Mouse (Mus musculus) thymus, postnatal 10 days (tissue): ENCODE data around the gene Gm2022.
"Not testable (repeated sequence)": the region's sequence is repeated elsewhere in the genome, so short reads cannot be mapped to it uniquely, and the experiment has no call there.

Experiments used
- DNase-seq, 2 experiments: peaks; one replicate each; pipeline ENCODE4 v3.0.0; 2021; ENCODE audit warnings: low spot score in 2 of 2

Gm2022 gene

DNA sequence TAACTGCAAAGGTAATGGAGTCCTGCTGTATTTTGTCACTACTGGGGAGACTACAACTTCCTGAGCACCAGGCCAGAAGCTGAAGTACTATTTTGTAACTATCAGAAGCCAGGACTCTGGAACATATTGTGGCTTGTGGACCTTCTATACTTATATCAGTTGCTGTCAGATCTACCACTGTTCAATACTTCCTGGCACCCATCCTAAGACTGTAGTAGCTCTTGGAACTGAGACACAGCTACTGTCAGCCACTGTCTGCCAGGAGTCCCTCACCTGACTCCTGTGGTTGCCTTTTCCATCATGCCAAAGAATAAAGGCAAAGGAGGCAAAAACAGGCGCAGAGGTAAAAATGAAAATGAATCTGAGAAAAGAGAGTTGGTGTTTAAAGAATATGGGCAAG, at the start of gene Gm2022:
Gene Gm2022 (plus strand): TSS at position 301 of the 400 bp plus-strand sequence.
- not testable (repeated sequence) for DNase-seq

DNA sequence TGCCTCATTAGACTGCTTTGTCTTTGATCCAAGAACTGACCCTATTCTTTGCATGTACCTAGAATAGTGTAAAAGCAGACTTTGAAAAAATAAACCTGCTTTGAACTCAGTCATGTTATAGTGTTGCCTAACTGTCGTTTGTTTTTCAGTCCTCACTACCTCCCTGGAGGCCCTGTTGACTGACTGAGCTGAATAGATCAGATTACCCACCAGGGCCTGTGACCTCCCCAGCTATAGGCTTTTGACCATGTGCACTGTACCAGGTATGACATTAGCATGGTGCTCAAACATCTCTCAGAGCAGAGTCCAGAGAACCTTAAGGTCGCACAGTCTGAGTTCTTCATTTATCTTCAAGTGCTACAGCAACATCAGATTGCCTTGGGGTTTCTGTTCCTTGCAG, 44.5 kb upstream of the Gm2022 start:
- DNase-seq = not testable (repeated sequence)

DNA sequence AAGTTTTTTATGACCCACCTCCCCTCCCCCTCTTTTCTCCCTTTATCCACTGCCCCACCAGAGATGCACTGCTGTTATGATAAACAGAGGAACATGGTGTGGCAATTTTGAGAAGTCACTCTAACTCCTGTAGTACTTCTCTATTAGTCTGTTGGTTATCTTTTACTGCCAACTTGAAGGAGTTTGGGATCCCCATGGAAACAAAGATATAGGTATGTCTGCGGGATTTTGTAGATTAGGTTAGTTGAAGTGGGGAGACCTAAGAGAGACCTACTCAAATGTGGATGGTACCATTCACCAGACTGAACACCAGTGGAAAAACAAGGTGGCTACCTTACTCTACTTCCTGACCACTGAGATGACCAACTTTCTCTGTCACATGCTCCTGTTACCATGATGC, 39.1 kb upstream of the Gm2022 start:
- DNase-seq = not testable (repeated sequence)

DNA sequence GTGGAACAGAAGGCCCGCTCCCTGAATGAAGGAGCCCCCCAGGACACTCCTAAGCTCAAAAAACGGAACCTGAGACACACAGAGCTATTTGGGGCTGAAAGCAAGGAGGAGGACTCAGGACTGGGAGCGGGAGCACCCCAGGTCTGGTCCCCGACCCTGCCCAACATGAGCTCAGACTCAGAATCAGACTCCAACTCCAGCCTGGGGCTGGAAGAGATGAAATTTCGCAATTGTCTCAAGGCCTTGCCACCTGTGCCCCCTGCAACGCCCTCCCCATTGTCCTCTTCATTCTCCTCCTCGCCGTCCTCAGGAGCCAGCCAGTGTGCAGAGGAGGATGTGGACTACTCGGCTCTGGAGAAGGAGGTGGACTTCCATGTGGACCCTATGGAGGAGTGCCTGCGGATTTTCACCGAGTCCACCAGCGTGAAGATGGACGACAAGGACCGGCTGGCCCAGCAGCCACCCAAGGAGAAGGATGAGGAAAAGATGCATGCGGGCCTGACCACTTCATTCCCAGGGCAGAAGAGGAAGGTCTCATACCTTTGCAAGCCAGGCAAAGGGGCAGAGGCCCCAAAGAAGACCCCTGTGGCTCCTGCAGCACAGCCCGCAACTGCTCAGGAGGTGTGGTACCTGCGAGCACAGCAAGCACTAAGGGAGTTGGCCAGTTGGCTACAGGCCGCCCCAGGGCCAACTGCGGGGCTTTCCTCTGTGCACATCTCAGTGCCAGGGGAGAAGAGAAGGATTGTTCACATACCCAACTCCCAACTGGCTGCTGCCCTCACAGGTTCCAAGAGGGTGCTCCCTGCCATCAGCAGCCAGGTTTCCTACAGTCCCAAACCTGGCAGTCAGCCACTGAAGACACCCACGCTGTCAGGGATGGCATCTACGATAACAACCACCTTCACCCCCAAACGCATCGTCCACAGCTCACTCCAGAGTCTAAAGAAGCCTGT, 33.2 kb upstream of the Gm2022 start:
- DNase-seq = peak in 1 of 2 experiments; percentile 8

DNA sequence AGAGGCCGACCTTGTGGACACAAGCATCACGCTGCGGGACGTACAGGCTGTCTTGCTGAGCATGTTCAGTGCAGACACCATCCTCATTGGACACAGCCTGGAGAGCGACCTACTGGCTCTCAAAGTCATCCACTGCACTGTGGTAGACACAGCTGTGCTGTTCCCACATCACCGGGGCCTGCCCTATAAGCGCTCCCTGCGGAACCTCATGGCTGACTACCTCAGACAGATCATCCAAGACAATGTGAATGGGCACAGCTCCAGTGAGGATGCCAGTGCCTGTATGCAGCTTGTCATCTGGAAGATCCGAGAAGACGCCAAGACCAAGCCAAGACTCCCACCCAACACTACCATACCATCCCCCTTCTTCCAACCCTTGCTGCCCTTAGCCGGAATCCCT, 31.5 kb upstream of the Gm2022 start:
- DNase-seq = not testable (repeated sequence)

DNA sequence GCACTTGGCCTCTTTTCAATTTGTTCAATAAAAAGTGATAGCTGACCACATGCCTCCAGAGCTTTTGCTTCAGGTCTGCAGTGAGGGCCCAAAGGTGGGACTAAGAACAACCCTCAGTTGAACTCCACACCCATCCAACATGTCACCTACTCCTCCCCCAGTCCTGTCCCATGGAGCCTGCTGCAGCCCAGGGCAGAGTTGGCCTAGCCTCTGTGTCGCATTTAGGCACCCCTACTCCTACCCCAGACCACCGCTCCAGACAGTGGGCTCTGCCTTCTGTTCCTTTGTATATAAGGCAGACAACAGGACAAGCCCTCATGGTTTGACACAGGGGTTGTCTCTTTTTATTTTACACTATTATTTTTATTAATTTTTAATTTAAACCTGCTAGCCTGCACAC, 31.1 kb upstream of the Gm2022 start:
- not testable (repeated sequence) for DNase-seq

DNA sequence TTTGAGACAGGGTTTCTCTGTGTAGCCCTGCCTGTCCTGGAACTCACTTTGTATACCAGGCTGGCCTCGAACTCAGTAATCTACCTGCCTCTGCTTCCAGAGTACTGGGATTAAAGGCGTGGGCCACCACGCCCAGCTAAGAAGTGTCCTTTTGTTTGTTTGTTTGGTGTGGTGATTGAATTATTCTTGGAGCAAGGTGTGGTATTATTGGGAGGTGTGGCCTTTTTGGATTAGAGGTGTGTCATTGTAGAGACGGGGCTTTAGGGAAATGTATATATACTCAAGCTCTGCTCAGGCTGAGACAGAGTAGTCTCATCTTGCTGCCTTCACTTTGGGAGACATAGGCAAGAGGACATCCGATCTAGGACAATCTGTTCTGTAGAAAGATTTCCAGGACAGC, 21.4 kb upstream of the Gm2022 start, which contains the start of gene Gm2016:
Gene Gm2016 (plus strand): TSS at position 301 of the 400 bp plus-strand sequence.
- not testable (repeated sequence) for DNase-seq

DNA sequence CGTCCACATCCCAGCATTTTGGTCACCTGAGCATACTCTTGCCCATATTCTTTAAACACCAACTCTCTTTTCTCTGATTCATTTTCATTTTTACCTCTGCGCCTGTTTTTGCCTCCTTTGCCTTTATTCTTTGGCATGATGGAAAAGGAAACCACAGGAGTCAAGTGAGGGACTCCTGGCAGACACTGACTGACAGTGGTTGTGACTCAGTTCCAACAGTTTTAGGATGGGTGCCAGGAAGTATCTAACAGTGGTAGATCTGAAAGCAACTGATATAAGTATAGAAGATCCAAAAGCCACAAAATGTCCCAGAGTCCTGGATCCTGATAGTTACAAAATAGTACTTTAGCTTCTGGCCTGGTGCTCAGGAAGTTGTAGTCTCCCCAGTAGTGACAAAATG, 24.6 kb downstream of the Gm2022 start, which contains the start of gene Gm2035:
Gene Gm2035 (minus strand): TSS at position 137 of the 400 bp plus-strand sequence.
- not testable (repeated sequence) for DNase-seq
